Mouse (Mus musculus) ovary, postnatal 14 days (tissue): ENCODE results near the gene Amy1.
A peak's percentile ranks its signal among the peaks of the same experiment; 100 is the strongest.
"Not testable (repeated sequence)": the region's sequence is repeated elsewhere in the genome, so short reads cannot be mapped to it uniquely, and the experiment has no call there.

ENCODE experiments used
- DNase-seq: peaks from one replicate; pipeline ENCODE4 v3.0.0; 2022; ENCODE audit warnings: low spot score

Amy1 gene

GRCm38 (mm10) chr3:113606599-113606998, at the start of gene Amy1:
Gene Amy1 (minus strand): TSS chr3:113606699.
- no peak for DNase-seq

GRCm38 (mm10) chr3:113654335-113654734, 47.8 kb upstream of the Amy1 start:
- no peak for DNase-seq

GRCm38 (mm10) chr3:113651386-113651785, 44.9 kb upstream of the Amy1 start:
- DNase-seq = not testable (repeated sequence)

GRCm38 (mm10) chr3:113639545-113639944, 33.0 kb upstream of the Amy1 start:
- no peak for DNase-seq

- no peak for DNase-seq
Observed at GRCm38 (mm10) chr3:113634220-113634619, 27.7 kb upstream of the Amy1 start.

GRCm38 (mm10) chr3:113631611-113632010, 25.1 kb upstream of the Amy1 start:
- no peak for DNase-seq

GRCm38 (mm10) chr3:113630564-113630963, 24.1 kb upstream of the Amy1 start:
- no peak for DNase-seq

GRCm38 (mm10) chr3:113629606-113630359, 23.3 kb upstream of the Amy1 start, which contains the start of gene Rnpc3:
Gene Rnpc3 (minus strand): TSS chr3:113630149.
- peak; percentile 94 for DNase-seq

GRCm38 (mm10) chr3:113590844-113591243, 15.7 kb downstream of the Amy1 start:
- no peak for DNase-seq

GRCm38 (mm10) chr3:113574578-113574977, 31.9 kb downstream of the Amy1 start:
- DNase-seq = no peak

GRCm38 (mm10) chr3:113574138-113574537, 32.4 kb downstream of the Amy1 start:
- DNase-seq = no peak

GRCm38 (mm10) chr3:113572158-113572557, 34.3 kb downstream of the Amy1 start:
- DNase-seq = no peak

GRCm38 (mm10) chr3:113539692-113540091, 66.8 kb downstream of the Amy1 start:
- DNase-seq = no peak

GRCm38 (mm10) chr3:113532328-113532727, 74.2 kb downstream of the Amy1 start, which contains the start of gene Amy2a1:
Gene Amy2a1 (minus strand): TSS chr3:113532428.
- not testable (repeated sequence) for DNase-seq
